Mouse (Mus musculus): ENCODE measurements around the gene Prtn3. TPM values are rescaled to one million over a fixed set of nuclear protein-coding genes. Genes with fewer than 3 reads are reported as not detected.

Prtn3 gene
- polyA plus RNA-seq, 1 experiment from 2014 or later, result 12.2 TPM

- H3K9me3 ChIP-seq, result no peaks in the 10 kb centered on the region
- ATAC-seq (replicated peaks), result no peak
- H3K4me1 ChIP-seq, result peaks cover 36% of the 10 kb centered on the region
- H3K27ac ChIP-seq, result peak overlapping the region; percentile 43; the same call in 1 of the 2 replicates
- H3K27me3 ChIP-seq (replicated peaks), result no peaks in the 10 kb centered on the region
- H3K36me3 ChIP-seq (replicated peaks), result peaks cover 47% of the 10 kb centered on the region
- H3K4me2 ChIP-seq, result no peak overlapping the region
- H3K9ac ChIP-seq, result no peak overlapping the region
- H3K4me3 ChIP-seq, result no peak overlapping the region
- WGBS, result 71% methylated on average over 19 of the region's 19 CpGs
Measured at GRCm38 (mm10) chr10:79865801-79866295, 8.4 kb upstream of the Prtn3 start.

GRCm38 (mm10) chr10:79866601-79867000 lies 7.7 kb upstream of the Prtn3 start:
- peaks cover 43% of the 10 kb centered on the region for H3K4me1 ChIP-seq
- H3K4me3 ChIP-seq, result no peak overlapping the region
- no peaks in the 10 kb centered on the region for H3K9me3 ChIP-seq
- 83% methylated on average over 11 of the region's 11 CpGs for WGBS
- ATAC-seq (replicated peaks), result no peak
- H3K4me2 ChIP-seq, result no peak overlapping the region
- no peak overlapping the region for H3K9ac ChIP-seq
- no peaks in the 10 kb centered on the region for H3K27me3 ChIP-seq (replicated peaks)
- H3K27ac ChIP-seq, result no peak overlapping the region
- H3K36me3 ChIP-seq (replicated peaks), result peaks cover 39% of the 10 kb centered on the region

DNA sequence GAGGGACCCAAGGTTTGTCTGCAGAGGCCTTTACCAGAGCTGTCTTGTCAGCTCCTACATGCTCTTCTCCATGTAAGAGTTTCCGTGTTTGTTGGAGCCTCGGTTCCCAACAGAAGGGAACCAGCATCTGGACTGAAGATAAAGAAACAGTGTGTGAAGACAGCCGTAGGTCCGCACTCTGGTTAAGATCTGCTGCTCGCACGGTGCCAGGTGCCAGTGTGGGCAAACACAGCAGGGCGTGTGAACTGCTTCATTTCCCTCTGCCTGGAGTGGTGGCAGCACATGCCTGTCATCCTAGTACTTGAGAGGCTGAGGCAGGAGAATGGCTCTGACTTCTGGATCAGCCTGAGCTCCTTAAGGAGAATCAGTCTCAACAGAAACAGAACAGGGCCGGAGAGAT lies 2.4 kb upstream of the Prtn3 start:
- Histone ChIP-seq H3K36me3 (replicated peaks) (no peaks in the 10 kb centered on the region; the same call in 1 of the 2 replicates), H3K4me3 (peak overlapping the region; percentile 73), H3K4me2 (peak overlapping the region; percentile 83), H3K27me3 (replicated peaks) (no peaks in the 10 kb centered on the region), H3K9me3 (no peaks in the 10 kb centered on the region), H3K4me1 (peaks cover 54% of the 10 kb centered on the region), H3K9ac (no peak overlapping the region), H3K27ac (peak overlapping the region; percentile 2; the same call in 1 of the 2 replicates)
- ATAC-seq (replicated peaks), result no peak
- WGBS, result 89% methylated on average over 8 of the region's 8 CpGs

GRCm38 (mm10) chr10:79872862-79873261 lies 1.4 kb upstream of the Prtn3 start:
- no peaks in the 10 kb centered on the region for H3K9me3 ChIP-seq
- peak overlapping the region; percentile 95 for H3K27ac ChIP-seq
- H3K27me3 ChIP-seq (replicated peaks), result no peaks in the 10 kb centered on the region
- H3K4me1 ChIP-seq, result peaks cover 48% of the 10 kb centered on the region
- 0 out of 2 replicates have a peak, but pooled peaks have one; percentile 13 for ATAC-seq (replicated peaks)
- H3K4me3 ChIP-seq, result peak overlapping the region; percentile 73
- WGBS, result 38% methylated on average over 3 of the region's 3 CpGs
- H3K36me3 ChIP-seq (replicated peaks), result no peaks in the 10 kb centered on the region
- H3K4me2 ChIP-seq, result peak overlapping the region; percentile 83
- H3K9ac ChIP-seq, result peak overlapping the region; percentile 82

- H3K27ac ChIP-seq, result peak overlapping the region; percentile 95
- no peaks in the 10 kb centered on the region for H3K36me3 ChIP-seq (replicated peaks)
- 6% methylated on average over 6 of the region's 6 CpGs for WGBS
- H3K27me3 ChIP-seq (replicated peaks), result no peaks in the 10 kb centered on the region
- no peaks in the 10 kb centered on the region for H3K9me3 ChIP-seq
- H3K4me1 ChIP-seq, result peaks cover 48% of the 10 kb centered on the region
- peak overlapping the region; percentile 83 for H3K4me2 ChIP-seq
- peak overlapping the region; percentile 73 for H3K4me3 ChIP-seq
- peak overlapping the region; percentile 82 for H3K9ac ChIP-seq
- ATAC-seq (replicated peaks), result peak; percentile 10; the same call in 1 of the 2 replicates
Measured at GRCm38 (mm10) chr10:79873313-79873712, 963 bp upstream of the Prtn3 start.

DNA sequence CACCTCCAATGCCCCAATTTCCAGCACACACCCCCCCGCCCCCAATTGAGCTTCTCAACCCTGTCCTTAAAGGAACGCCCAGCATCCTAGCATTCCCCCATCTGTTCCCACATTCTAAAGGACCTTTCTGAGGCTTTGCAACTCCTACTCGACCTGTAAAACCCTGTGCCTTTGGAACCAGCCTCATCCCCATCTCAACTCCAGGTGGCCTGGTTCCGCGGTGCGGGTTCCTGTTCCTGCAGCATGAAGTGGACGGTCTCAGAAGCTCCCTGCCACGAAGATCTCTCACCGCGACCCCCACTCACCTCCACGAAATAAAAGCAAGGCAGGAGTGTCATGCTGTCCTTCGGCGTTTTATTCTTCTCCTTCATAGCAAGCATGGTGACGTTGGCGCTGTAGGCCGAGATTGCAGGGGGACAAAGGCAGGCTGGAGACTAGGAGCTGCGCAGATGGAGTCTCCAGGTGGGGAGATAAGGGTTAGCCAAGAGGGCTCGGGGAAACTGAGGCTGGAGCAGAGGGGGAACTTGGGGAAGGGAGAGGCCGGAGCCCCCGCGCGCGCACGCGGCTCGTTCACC lies 474 bp upstream of the Prtn3 start:
- Histone ChIP-seq H3K27ac (peak overlapping the region; percentile 95), H3K36me3 (replicated peaks) (no peaks in the 10 kb centered on the region), H3K4me2 (peak overlapping the region; percentile 83), H3K27me3 (replicated peaks) (no peaks in the 10 kb centered on the region), H3K4me1 (peaks cover 45% of the 10 kb centered on the region), H3K4me3 (peak overlapping the region; percentile 73), H3K9ac (peak overlapping the region; percentile 82), H3K9me3 (no peaks in the 10 kb centered on the region)
- 1% methylated on average over 26 of the region's 26 CpGs for WGBS
- peak; percentile 46 for ATAC-seq (replicated peaks)

GRCm38 (mm10) chr10:79877174-79877573 lies 2.9 kb downstream of the Prtn3 start:
- 94% methylated on average over 1 of the region's 1 CpGs for WGBS
- Histone ChIP-seq H3K27me3 (replicated peaks) (peaks cover 6% of the 10 kb centered on the region), H3K4me3 (no peak overlapping the region), H3K27ac (no peak overlapping the region), H3K9me3 (no peaks in the 10 kb centered on the region), H3K4me1 (peaks cover 23% of the 10 kb centered on the region), H3K4me2 (no peak overlapping the region), H3K9ac (no peak overlapping the region), H3K36me3 (replicated peaks) (no peaks in the 10 kb centered on the region)
- ATAC-seq (replicated peaks), result no peak

GRCm38 (mm10) chr10:79877757-79878156 lies 3.5 kb downstream of the Prtn3 start:
- no peak overlapping the region for H3K4me2 ChIP-seq
- H3K4me3 ChIP-seq, result no peak overlapping the region
- peaks cover 10% of the 10 kb centered on the region for H3K27me3 ChIP-seq (replicated peaks)
- no peaks in the 10 kb centered on the region for H3K36me3 ChIP-seq (replicated peaks)
- no peak overlapping the region for H3K27ac ChIP-seq
- no peak overlapping the region for H3K9ac ChIP-seq
- 31% methylated on average over 12 of the region's 12 CpGs for WGBS
- H3K4me1 ChIP-seq, result peaks cover 22% of the 10 kb centered on the region
- no peaks in the 10 kb centered on the region for H3K9me3 ChIP-seq
- ATAC-seq (replicated peaks), result no peak

GRCm38 (mm10) chr10:79879527-79879926 lies 5.3 kb downstream of the Prtn3 start:
- Histone ChIP-seq H3K27ac (no peak overlapping the region), H3K36me3 (replicated peaks) (no peaks in the 10 kb centered on the region), H3K27me3 (replicated peaks) (peaks cover 17% of the 10 kb centered on the region), H3K9ac (no peak overlapping the region), H3K4me3 (no peak overlapping the region), H3K4me2 (no peak overlapping the region), H3K9me3 (no peaks in the 10 kb centered on the region), H3K4me1 (peaks cover 20% of the 10 kb centered on the region)
- WGBS, result 60% methylated on average over 3 of the region's 3 CpGs
- ATAC-seq (replicated peaks), result no peak

DNA sequence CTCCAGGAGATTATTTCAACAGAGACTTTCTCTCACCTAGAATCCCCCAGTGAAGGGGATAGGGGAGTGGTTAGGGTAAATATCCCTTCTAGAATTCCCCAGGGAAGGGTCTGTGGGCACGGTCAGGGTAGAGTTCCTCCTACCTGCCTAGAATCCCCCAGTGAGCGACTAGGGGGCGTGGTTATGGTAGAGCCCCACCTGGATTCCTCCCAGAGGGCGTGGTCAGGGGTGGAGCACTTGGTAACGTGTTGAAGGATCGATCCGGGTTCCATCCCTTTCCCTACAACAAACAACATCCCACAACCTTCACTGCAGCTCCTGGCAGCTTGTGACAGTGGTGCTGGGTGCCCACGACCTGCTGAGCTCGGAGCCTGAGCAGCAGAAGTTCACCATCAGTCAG lies 6.4 kb downstream of the Prtn3 start:
- WGBS, result 22% methylated on average over 9 of the region's 9 CpGs
- Histone ChIP-seq H3K4me1 (peaks cover 9% of the 10 kb centered on the region), H3K27me3 (replicated peaks) (peaks cover 17% of the 10 kb centered on the region), H3K27ac (no peak overlapping the region), H3K4me3 (no peak overlapping the region), H3K36me3 (replicated peaks) (no peaks in the 10 kb centered on the region), H3K9me3 (no peaks in the 10 kb centered on the region), H3K9ac (no peak overlapping the region), H3K4me2 (no peak overlapping the region)
- no peak for ATAC-seq (replicated peaks)

DNA sequence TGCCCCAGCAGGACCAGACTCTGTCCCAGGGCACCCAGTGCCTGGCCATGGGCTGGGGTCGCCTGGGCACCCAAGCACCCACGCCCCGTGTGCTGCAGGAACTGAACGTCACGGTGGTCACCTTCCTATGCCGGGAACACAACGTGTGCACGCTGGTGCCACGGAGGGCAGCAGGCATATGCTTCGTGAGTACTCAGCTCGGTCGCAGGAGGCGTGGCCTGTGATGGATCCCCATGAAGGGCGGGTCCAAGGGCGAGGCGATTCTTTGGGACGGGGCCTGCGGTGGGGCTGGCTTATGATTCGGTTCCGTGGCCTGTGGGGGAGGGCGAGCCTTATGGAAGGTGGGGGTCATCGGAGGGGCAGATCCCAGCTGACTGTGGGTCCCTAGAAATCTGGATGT lies 7.7 kb downstream of the Prtn3 start:
- no peak overlapping the region for H3K27ac ChIP-seq
- H3K9me3 ChIP-seq, result no peaks in the 10 kb centered on the region
- H3K4me3 ChIP-seq, result no peak overlapping the region
- H3K4me1 ChIP-seq, result peaks cover 9% of the 10 kb centered on the region; the same call in 1 of the 2 replicates
- H3K9ac ChIP-seq, result no peak overlapping the region
- H3K36me3 ChIP-seq (replicated peaks), result no peaks in the 10 kb centered on the region
- 8% methylated on average over 21 of the region's 22 CpGs for WGBS
- peaks cover 17% of the 10 kb centered on the region for H3K27me3 ChIP-seq (replicated peaks)
- peak overlapping the region; percentile 24 for H3K4me2 ChIP-seq
- ATAC-seq (replicated peaks), result no peak

DNA sequence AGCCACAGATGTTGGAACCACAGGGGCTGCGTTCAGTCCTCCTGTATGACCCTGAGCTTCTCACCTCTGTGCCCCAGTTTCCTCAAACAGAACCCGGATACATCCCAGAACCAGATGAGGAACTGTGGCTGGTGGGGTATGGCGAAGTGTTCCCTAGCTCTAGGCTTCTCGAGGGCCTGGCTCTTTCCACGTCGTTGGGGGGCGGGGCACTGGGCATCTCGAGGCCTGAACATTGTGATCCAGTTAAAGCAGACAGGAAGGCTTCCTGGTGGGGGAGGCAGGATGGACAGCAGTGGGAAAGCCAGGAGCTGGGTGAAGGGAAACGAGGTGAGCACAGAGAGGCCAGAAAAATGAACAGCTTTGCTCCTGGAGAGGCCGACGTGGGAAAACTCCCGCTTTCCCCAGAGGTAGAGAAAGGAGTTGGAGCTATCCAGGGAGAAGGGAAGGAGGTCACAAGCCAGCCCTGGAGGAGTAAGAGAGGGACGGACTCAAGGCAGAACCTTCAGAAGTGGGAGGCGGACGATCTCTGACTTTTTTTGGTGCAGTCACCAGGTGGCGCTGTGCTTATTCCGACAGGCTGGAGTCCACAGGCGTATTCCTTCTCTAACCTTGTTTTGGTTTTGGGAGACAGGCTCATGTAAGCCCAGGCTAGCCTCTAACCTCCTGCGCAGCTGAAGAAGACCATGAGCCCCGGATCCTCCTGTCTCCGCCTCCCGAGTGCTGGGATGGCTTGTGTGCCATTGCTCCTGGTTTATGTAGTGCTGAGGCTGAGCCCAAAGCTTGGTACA lies 9.2 kb downstream of the Prtn3 start:
- Histone ChIP-seq H3K27me3 (replicated peaks) (peaks cover 17% of the 10 kb centered on the region), H3K4me2 (no peak overlapping the region), H3K9ac (no peak overlapping the region), H3K36me3 (replicated peaks) (no peaks in the 10 kb centered on the region), H3K4me3 (no peak overlapping the region), H3K9me3 (no peaks in the 10 kb centered on the region), H3K27ac (no peak overlapping the region), H3K4me1 (peaks cover 9% of the 10 kb centered on the region; the same call in 1 of the 2 replicates)
- no peak for ATAC-seq (replicated peaks)
- 14% methylated on average over 22 of the region's 22 CpGs for WGBS

Data from midbrain, embryonic 15.5 days (tissue).